23 mouse cellular contexts compared by ENCODE assay signal in genomic region chr9:47512521-47512920, GRCm38 (mm10).
"Had no signal": no experiment of that assay in that cellular context is flagged by ENCODE, and none has a peak within 500 bp of the region (broad histone marks: within the 10 kb centered on the region; RNA-seq: fewer than 3 reads in every experiment).

No protein-coding gene starts in this region.

- H3K4me1 ChIP-seq: heart, embryonic 12.5 days; hindbrain, embryonic 13.5 days; hindbrain, embryonic 15.5 days; limb, embryonic 13.5 days; limb, embryonic 15.5 days; liver, embryonic 12.5 days had no signal

- H3K9me3 ChIP-seq: heart, embryonic 12.5 days; hindbrain, embryonic 13.5 days; hindbrain, embryonic 15.5 days; kidney, embryonic 15.5 days; limb, embryonic 13.5 days; limb, embryonic 15.5 days; liver, embryonic 12.5 days had no signal

- H3K4me3 ChIP-seq: heart, embryonic 12.5 days; hindbrain, embryonic 13.5 days; hindbrain, embryonic 15.5 days; kidney, embryonic 15.5 days; limb, embryonic 13.5 days; limb, embryonic 15.5 days; liver, embryonic 12.5 days had no signal

- H3K4me2 ChIP-seq: heart, embryonic 12.5 days; hindbrain, embryonic 13.5 days; hindbrain, embryonic 15.5 days; kidney, embryonic 15.5 days; limb, embryonic 13.5 days; limb, embryonic 15.5 days; liver, embryonic 12.5 days had no signal

- H3K9ac ChIP-seq: heart, embryonic 12.5 days; hindbrain, embryonic 13.5 days; hindbrain, embryonic 15.5 days; kidney, embryonic 15.5 days; limb, embryonic 13.5 days; limb, embryonic 15.5 days; liver, embryonic 12.5 days had no signal

- H3K36me3 ChIP-seq: heart, embryonic 12.5 days; hindbrain, embryonic 13.5 days; hindbrain, embryonic 15.5 days; kidney, embryonic 15.5 days; limb, embryonic 13.5 days; limb, embryonic 15.5 days; liver, embryonic 12.5 days had no signal

- ATAC-seq: hindbrain, postnatal 0 days; intestine, embryonic 16.5 days; liver, embryonic 12.5 days had no signal

- H3K27ac ChIP-seq: hindbrain, embryonic 13.5 days; hindbrain, embryonic 15.5 days; hindbrain, postnatal 0 days; kidney, embryonic 15.5 days; kidney, postnatal 0 days; limb, embryonic 13.5 days; limb, embryonic 15.5 days; liver, embryonic 12.5 days had no signal

- DNase-seq: gastrocnemius, postnatal 14 days; gastrocnemius, postnatal 36 days; heart, adult 18-20 months; heart, postnatal 10 days; heart, postnatal 36 days; kidney, adult 11 months; kidney, adult 2 months; kidney, adult 9 months; kidney, postnatal 14 days; kidney, postnatal 36 days; layer of hippocampus, adult 9-11 months; layer of hippocampus, postnatal 36 days; left cerebral cortex, postnatal 4 days had no signal
